Mouse (Mus musculus) spleen, adult 18-20 months (tissue): Measurements from ENCODE around the gene Ptdss2.

ENCODE experiments used
- DNase-seq, 2 experiments: peaks; one replicate each; pipeline ENCODE4 v3.0.0; 2022; ENCODE audit warnings: mixed read lengths in 2 of 2

The Ptdss2 gene

GRCm38 (mm10) chr7:141175068-141175467, 52.9 kb downstream of the Ptdss2 start:
- no peak for DNase-seq

GRCm38 (mm10) chr7:141176173-141176572, 54.0 kb downstream of the Ptdss2 start:
- peak; percentile 70 to 83 for DNase-seq

GRCm38 (mm10) chr7:141188194-141188593, 66.0 kb downstream of the Ptdss2 start:
- DNase-seq: no peak

- DNase-seq: no peak
These were observed 66.6 kb downstream of the Ptdss2 start for GRCm38 (mm10) chr7:141188733-141189132.

GRCm38 (mm10) chr7:141190220-141190619, 68.0 kb downstream of the Ptdss2 start:
- DNase-seq: no peak

GRCm38 (mm10) chr7:141191036-141191435, 68.9 kb downstream of the Ptdss2 start:
- no peak for DNase-seq

- DNase-seq: no peak
These were observed 69.9 kb downstream of the Ptdss2 start for GRCm38 (mm10) chr7:141191796-141192685.

- no peak for DNase-seq
These were observed 70.7 kb downstream of the Ptdss2 start for GRCm38 (mm10) chr7:141192776-141193347.

GRCm38 (mm10) chr7:141193348-141193856, 71.2 kb downstream of the Ptdss2 start:
- DNase-seq: no peak

- peak; percentile 97 to 98 for DNase-seq
These were observed 71.8 kb downstream of the Ptdss2 start, which contains the start of the genes Hras and Lrrc56 for GRCm38 (mm10) chr7:141193948-141194347. Gene Hras, minus strand, starts transcription at chr7:141194005. Gene Lrrc56, plus strand, starts transcription at chr7:141194157.

GRCm38 (mm10) chr7:141194409-141194808, 72.2 kb downstream of the Ptdss2 start:
- DNase-seq: no peak

GRCm38 (mm10) chr7:141194830-141195229, 72.6 kb downstream of the Ptdss2 start:
- peak; percentile 94 to 99 for DNase-seq

- DNase-seq: no peak
These were observed 73.6 kb downstream of the Ptdss2 start for GRCm38 (mm10) chr7:141195754-141196153.

GRCm38 (mm10) chr7:141196619-141197282, 74.6 kb downstream of the Ptdss2 start:
- no peak for DNase-seq

- DNase-seq: no peak
These were observed 75.9 kb downstream of the Ptdss2 start for GRCm38 (mm10) chr7:141198121-141198520.

- DNase-seq: no peak
These were observed 82.4 kb downstream of the Ptdss2 start for GRCm38 (mm10) chr7:141204546-141204945.

- no peak for DNase-seq
These were observed 83.3 kb downstream of the Ptdss2 start for GRCm38 (mm10) chr7:141205504-141205903.

GRCm38 (mm10) chr7:141206182-141206937, 84.2 kb downstream of the Ptdss2 start:
- no peak for DNase-seq
